Mouse (Mus musculus) liver, postnatal 0 days (tissue): Measurements from ENCODE around the gene Rhob.

ENCODE experiments used
- CTCF ChIP-seq: sonication (generic); IDR thresholded peaks from 2 replicates; pipeline ENCODE4 v1.5.1; 2016; ENCODE audit warnings: antibody characterized with exemption, low read depth
- EP300 ChIP-seq: IDR thresholded peaks from 2 replicates; pipeline ENCODE4 v1.6.1; 2016; ENCODE audit warnings: antibody characterized with exemption, low read depth, mild to moderate bottlenecking

- no peak for TF ChIP-seq EP300
- no peak for TF ChIP-seq CTCF
Measured at GRCm38 (mm10) chr12:8498148-8498571, 1.6 kb downstream of the Rhob start.
